ENCODE assay signal across 8 mouse cellular contexts in the genomic region with DNA sequence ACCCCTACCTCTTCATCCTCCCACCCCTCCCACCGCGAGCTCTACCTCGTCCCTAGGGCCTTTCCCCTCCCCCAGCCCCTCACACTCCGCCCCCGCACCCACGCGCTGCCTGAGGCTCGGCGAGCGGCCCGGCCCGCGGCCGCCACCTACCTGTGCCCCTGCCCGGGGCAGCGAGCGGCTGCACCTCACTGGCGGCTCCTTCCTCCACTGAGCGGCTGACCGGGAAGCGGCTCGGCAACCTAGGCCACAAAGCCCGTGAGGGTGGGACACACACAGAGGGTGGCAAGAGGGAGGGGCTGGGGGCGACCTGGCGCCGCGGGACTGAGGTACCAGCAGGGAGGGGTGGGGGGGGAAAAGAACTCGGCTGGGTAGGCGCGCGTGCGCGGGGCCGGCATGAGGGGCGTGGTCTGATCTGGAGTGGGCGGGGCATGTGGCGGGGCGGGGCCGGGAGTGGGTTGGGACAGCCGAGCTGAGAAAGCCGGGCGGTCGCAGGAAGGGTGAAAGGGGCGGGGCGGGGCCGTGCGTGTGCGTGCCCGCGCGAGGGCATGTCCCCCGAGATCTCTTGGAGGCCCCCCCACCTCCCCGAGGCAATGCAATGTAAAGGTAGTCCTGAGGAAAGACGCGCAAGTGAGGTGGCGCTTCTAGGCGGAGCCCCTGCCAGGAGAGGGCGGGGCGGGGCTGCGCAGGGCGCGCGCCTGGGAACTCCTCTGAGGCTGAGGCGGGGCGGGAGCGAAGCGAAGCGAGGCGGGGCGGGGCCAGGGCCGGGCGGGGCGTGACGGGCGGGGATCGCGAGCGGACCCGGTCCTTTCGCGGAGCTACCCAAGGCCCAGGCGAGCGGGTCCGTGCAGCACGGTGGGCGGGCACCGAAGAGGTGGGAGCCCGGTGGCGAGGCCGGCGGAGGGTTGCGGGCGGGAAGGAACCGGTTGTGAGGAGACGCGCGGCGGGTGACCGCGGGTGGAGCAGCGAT. TPM values are rescaled to one million over a fixed set of nuclear protein-coding genes. Genes with fewer than 3 reads are reported as not detected.
DNase-seq lines count a peak whose midpoint lies in the region; ATAC-seq lines count a peak whose summit lies in the region.

Gene Lrrc42 (minus strand): TSS at position 408 of the 967 bp plus-strand sequence.
Gene Hspb11 (plus strand): TSS at position 469 of the 967 bp plus-strand sequence.

- no peaks in the 10 kb centered on the region for H3K36me3 ChIP-seq in hindbrain, embryonic 14.5 days (replicated peaks; ENCODE audit: control insufficient read depth, insufficient read depth)

- DNase-seq in R1 (ENCODE audit: low read depth, low spot score): peak; percentile 95
- DNase-seq in cerebellum, postnatal 25 days: peak; percentile 96 to 99
- DNase-seq in frontal cortex, postnatal 25 days (ENCODE audit: low spot score in 2 of 2): peak; percentile 85 to 87
- DNase-seq in hindbrain, embryonic 14.5 days (ENCODE audit: low spot score): peak; percentile 90
- DNase-seq in layer of hippocampus, postnatal 36 days: peak; percentile 87 to 89
- peak; percentile 98 for DNase-seq in lung, postnatal 36 days
- DNase-seq in retina, postnatal 1 day: peak; percentile 98
- peak; percentile 84 to 89 for DNase-seq in urinary bladder, adult 18-20 months (ENCODE audit: low spot score in 2 of 2)

- peak within 1 kb of the TSS; percentile 76 for H3K9ac ChIP-seq in hindbrain, embryonic 14.5 days

- H3K27me3 ChIP-seq in hindbrain, embryonic 14.5 days (ENCODE audit: control insufficient read depth, insufficient read depth, low read length): no peaks in the 10 kb centered on the region

- H3K27ac ChIP-seq in hindbrain, embryonic 14.5 days: peak within 1 kb of the TSS; percentile 87

- ATAC-seq in hindbrain, embryonic 14.5 days (ENCODE audit: low FRiP score): peak; percentile 95

- H3K4me2 ChIP-seq in hindbrain, embryonic 14.5 days (replicated peaks): peak within 1 kb of the TSS; percentile 89

- 0% methylated on average over 90 of the region's 101 CpGs for WGBS in hindbrain, embryonic 14.5 days

- peak within 1 kb of the TSS; percentile 67 for H3K4me3 ChIP-seq in hindbrain, embryonic 14.5 days (replicated peaks; ENCODE audit: low read length)

- H3K4me1 ChIP-seq in hindbrain, embryonic 14.5 days (replicated peaks; ENCODE audit: control insufficient read depth, insufficient read depth, low read length): peaks cover 29% of the 10 kb centered on the region

- H3K9me3 ChIP-seq in hindbrain, embryonic 14.5 days (ENCODE audit: control insufficient read depth, low read length): no peaks in the 10 kb centered on the region

RNA-seq across cellular contexts. Expression of gene Lrrc42, which starts in this region (rescaled TPM):
- 54.1 and 57.1 TPM in 2 replicates for polyA plus RNA-seq in hindbrain, embryonic 14.5 days (2014; fragmentation: Nextera tagmentation; extraction: Ambion mirVana)
- 10 to 100 TPM; 39.6 to 41.3 TPM for total RNA-seq in layer of hippocampus, postnatal 36 days (2021)

RNA-seq across cellular contexts. Expression of gene Hspb11, which starts in this region (rescaled TPM):
- 37.3 and 46.1 TPM in 2 replicates for polyA plus RNA-seq in hindbrain, embryonic 14.5 days (2014; fragmentation: Nextera tagmentation; extraction: Ambion mirVana)
- 10 to 100 TPM; 27.8 to 29.4 TPM for total RNA-seq in layer of hippocampus, postnatal 36 days (2021)

Comparison
In these comparisons a context has a peak if more than half of its experiments do, and no peak if none do; other contexts are left out.
1. Peak in every context shown above with its lines: DNase-seq, ATAC-seq, H3K4me3 ChIP-seq and H3K27ac ChIP-seq.